Mouse (Mus musculus) Muller cell, postnatal 12 days (primary cell): ENCODE measurements around the gene Tpra1.

ENCODE experiments used
- DNase-seq: peaks from one replicate; pipeline ENCODE4 v3.0.0-alpha.2; 2015; ENCODE audit errors: inconsistent ontology term

Gene Tpra1

DNA sequence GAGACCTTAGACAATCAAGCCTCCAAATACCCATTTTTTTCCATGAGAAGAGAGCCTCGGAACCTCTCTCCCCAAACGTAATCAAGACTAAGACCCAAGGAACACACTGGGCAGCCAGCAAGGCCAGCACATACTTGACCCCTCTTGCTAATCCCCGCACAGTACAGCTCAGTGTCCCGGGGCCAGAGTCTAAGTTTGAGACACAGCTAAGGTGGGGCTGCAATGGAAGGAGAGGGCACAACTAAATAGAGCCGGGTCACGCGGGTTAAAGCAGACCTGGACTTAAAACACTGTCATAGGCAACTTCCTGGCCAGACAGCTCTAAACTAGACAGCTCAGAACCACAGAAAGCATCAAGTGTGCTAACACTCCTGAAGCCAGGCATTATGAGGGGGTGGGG is 11.2 kb upstream of the Tpra1 start:
- DNase-seq: no peak

DNA sequence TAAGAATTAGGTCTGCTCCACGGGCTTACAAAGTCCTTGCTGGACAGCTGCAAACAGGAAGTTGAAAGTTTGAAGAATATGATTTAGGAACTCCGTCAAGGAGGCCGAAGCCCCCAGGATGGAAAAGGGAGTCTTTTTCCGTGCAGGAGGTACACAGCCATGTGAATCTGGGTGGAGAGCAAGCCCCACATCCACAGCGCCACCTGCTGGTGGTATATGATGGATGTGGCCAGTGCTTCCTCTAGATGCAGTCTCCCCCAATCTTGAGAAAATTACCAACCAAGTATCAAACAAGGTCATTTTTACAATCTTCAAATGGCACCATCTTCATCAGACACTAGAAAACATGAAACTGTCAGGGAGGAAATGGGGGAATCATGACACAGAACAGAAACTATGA is 8.5 kb upstream of the Tpra1 start:
- DNase-seq: no peak

DNA sequence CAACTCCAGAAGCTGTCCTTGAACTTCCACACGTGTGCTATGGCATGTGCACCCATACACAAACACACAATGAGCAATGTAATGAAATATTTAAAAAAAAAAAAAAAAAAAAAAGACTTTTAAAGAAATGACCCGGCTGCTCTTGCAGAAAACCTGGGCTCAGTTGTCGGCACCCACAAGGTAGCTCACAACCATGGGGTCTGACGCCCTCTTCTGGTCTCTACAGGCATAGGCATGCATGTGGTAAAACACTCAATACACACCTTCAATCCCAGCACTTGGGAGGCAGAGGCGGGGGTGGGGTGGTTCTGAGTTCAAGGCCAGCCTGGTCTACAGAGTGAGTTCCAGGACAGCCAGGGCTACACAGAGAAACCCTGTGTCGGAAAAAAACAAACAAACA is 6.1 kb upstream of the Tpra1 start:
- DNase-seq: no peak

DNA sequence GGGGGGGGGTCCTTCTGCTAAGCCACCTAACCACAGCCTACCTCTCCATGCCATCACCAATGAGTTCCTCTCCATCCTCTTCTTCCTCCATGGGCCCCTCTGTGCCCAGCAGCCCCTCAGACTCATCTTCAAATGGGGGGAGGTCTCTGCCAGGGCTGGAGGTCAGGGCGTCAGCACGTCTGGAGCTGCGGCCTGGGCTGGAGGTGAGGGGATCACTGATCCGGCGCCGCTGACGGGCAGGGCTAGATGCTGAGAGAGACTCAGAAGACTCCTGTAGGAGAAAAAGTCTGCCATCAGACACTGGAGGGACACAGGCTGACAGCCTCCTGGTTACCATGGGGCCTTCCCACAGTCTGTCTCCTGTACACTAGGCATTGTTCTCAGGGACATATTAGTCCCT is 4.8 kb upstream of the Tpra1 start:
- DNase-seq: no peak

DNA sequence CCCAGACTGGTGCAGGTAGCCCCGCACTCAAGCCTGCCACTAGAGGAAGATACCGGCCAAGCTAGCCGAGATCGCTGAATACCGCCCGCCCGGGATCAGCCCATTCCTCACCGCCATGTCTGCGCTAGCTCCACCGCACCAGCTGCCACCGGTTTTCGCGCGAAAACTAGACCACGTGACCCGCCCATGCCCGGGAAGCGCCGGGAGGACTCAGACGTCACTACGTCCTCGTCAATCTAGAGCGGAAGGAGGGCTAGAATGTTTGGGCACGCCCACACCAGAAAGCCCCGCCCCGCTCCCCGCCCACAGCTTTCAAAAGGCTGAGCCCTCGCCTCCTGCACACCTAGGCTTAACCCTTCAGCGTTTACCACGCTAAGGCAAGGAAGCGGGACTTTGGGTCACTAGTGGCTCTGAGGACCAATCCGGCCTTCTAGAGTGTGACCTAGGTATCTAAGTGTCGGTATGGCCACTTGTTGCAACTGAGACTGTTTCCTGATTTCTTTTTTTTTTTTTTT is 3.5 kb upstream of the Tpra1 start, which contains the start of gene Mcm2:
Gene Mcm2, minus strand, starts transcription at position 247 of the 515 bp plus-strand sequence.
- peak; percentile 96 for DNase-seq

DNA sequence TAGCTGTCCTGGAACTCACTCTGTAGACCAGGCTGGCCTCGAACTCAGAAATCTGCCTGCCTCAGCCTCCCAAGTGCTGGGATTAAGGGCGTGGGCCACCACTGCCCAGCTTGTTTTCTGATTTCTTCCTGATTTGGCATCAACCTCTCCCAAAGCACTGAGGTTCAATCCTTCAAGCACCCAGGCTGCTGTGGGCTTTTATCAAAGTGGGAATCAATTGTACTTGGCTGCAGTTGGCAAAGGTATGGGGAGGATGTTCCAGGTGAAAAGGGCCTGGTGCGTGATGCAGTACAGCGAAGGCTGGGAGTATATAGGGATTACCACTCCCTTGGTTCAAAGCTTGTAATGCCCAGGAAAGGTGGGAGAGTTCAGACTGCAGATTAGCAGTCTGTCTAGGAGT is 3.0 kb upstream of the Tpra1 start:
- no peak for DNase-seq

DNA sequence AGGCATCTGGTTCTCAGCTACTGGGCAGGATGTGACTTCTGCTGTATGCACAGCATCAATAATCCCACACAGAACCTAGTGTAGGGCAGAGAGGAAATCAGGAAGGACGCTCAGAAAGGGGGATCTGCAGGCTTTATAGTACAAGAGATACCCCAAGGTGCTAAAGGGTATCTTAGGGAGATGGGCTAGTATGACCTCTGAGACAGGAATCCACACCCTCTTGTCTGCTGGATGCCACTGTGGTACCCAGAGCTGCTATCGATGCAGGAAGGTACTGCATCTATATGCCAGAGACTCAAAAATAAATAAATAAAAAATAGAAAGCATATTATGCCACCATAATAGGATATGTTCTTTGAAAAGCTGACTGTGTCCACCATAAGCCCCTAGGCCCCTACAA is 2.4 kb upstream of the Tpra1 start:
- DNase-seq: no peak

DNA sequence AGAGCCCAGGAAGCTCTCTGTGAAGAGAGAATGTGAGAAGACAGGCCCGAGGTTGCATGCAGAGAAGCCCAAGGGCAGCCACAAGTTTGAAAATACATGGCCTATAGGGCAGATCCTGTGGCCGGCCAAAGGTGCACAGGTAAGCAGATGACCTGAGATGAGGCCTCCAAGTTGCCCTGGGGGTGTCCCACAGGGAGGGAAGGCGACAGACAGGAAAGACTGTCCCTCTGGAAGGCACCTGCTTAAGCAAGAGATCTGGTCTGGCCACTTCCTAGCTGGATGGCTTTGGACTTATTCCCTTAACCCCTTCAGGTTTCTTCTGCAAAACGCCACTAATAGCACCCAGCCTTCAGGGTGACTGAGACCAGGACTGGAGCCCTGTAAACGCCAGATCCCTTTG is 580 bp upstream of the Tpra1 start:
- DNase-seq: no peak

DNA sequence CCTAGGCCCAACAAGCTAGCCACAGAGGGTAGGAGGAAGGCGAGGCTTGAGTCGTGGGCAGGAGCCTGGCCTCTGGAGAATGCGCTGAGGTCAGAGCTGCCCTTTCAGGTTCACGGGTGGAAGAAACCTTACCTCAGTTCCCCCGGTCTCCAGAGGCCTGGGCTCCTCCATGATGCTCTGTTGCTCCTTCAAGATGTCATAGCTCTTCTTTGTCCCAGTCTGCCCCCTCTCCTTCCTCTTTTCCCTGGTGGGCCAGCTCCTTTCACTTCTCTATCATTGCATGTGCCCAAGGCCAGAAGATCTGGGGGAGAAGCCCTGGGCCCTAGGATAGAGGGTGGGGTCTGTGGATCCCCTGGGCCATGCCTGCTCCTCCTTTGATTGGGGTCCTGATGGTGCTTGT is 1.7 kb downstream of the Tpra1 start:
- DNase-seq: no peak

DNA sequence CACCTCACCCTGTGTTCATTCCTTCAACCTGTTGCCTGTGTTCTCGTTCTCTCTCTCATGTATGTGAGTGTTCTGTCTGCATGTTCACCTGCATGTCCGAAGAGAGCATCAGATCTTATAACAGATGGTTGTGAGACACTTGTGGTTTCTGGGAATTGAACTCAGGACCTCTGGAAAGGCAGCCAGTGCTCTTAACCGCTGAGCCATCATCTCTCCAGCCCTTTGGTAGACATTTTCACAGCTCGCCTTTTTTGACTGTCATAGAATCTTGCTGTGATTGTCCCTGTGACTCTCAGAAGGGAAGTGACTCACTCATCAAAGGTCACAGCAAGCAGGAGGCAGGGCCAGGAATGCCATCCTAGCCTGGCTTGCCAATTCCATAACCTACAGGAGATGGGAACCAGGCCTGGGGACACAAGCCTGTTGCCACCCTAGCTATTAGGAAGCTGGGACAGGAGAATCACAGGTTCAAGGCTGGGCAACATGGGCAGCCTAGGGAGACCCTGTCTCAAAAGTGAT is 2.5 kb downstream of the Tpra1 start:
- peak; percentile 52 for DNase-seq

DNA sequence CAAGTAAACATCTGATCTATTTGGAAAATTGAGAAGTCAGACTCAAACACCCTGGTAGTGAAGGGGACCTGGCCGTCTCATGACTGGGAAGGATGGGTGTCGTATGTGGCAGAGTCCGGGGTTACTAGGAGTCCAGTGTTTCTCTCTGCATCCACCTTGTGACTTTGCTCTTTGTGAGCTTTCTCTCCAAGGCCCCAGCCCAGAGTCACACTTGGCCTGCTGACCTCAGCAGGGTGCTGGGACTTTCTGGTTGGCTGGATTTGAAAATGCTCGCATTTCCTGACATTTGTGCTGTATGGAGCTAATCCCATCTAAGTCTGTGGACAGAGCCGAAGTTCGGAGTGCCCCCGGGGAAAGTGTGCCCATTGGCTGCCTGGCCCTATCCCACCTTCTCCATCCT is 3.0 kb downstream of the Tpra1 start:
- no peak for DNase-seq

DNA sequence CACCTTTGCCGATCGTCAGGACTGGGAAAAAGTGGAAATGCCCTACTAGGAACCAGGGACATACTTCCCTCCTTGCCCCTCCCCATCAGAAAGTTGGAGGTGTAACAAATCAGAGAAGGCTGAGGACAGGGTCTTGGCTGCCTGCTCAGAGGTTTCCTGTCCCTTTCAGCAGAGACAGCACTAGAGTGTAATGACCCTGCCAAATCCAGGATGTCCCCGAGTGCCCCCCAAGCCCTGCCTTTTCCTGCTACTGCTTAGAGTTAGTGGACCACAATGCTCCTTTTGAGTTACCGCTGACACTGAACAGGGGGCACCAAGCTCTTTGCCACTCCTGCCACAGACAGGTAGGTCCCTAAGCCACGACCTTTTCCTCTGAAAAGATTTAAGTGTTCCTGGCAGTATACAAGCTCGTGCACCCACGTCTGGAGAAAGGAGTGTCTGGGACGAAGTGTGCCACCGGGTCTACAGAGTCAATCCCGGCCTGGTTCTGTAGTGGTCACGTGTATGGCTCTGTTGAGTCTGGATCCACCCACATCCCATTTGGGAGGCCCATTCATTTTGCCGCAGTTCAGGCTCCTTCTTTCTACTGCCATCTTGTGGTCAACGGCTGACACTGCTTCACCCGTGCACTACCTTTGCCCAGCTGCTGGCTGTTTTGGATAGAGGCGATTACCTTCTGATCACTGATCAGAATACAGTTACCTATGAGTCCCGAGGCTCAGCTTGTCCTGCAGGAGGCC is 4.5 kb downstream of the Tpra1 start:
- DNase-seq: peak; percentile 50

DNA sequence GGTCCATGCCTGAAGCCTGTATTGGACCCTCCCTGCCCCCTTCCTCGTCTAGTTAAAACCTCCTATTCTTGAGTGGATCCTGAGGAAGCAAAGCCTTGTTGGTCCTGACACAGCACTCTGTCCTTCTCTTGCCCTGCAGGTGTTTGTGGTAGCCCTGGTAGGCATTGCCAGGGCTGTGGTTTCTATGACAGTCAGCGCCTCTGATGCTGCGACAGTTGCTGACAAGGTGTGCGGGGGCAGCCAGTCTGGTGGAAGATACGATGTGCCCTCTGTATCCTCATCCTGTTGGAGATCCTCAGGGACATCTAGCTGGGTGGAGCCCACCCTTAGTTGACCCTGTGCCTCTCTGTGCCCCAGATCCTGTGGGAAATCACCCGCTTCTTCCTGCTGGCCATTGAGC is 7.1 kb downstream of the Tpra1 start:
- no peak for DNase-seq

DNA sequence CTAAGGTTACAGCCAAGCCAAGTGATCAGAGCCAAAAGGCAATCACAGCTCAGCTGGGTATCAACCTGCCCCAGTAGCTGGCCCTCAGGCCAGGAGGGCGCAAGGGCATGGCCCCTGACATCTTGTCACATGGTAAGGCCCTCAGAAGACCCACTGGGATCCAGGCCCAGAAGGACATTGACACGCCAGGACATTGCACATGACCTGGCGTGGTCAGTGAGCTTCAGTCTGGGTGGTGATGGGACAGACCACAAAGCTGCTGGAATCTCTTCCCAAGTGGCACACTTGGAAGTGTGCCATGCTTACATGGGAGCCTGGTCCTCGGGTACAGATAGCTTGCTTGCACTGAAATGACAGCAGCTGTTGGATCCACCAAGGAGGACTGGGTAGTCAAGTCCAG is 11.0 kb downstream of the Tpra1 start:
- DNase-seq: peak; percentile 45

DNA sequence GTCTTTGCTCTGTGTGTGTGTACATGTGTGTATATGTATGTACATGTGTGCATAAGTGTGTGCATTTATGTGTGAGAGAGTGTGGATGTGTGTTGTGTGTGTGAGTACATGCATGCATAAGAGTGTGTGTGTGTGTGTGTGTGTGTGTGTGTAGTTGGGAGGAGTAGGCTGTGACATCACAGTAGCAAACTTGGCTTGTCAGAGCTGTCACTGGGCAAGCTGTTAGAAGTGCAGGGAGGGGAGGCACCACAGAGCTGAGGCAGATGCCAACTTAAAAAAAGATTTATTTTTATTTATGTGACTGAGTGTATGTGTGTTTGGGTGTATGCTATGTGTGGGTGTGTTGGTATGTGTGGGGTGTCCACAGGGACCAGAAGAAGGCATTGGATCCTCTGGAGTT is 11.4 kb downstream of the Tpra1 start:
- no peak for DNase-seq

DNA sequence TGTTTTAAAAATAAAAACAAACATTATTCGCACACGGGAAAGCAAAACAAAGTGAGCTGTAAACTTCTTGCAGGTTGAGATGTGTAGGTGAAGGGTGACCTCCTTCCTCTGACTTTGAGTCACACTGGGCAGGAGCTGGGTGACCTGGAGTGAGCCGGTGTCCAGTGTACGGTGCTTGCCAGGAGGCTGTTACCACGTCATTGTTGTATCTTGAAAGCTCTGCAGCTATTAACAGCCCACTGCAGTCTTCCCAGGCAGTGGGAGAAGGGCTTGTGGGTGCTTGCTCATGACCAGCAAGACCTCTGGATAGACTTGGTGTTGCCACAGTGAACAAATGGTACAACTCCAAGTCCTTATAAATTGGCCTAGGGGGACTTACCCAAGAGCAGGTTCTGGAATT is 12.7 kb downstream of the Tpra1 start:
- no peak for DNase-seq

DNA sequence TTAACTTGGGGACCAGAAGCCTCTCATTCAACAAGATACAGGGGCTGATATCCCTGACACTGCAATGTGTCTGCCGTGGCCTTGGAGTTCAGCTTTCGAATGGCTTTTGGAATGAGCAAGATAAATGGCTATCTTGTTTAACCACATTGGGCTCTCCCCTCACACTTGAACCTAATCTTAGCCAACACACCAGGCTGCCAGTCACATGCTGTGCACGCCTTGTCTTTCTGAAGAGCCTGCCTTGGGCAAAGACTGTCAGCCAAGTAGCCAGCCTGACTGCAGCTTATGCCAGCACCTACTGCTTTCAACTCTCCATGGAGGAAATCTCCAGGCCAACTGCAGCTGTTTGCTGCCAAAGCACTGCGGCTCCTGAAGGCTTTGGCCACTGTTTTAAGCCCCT is 13.5 kb downstream of the Tpra1 start:
- DNase-seq: no peak

DNA sequence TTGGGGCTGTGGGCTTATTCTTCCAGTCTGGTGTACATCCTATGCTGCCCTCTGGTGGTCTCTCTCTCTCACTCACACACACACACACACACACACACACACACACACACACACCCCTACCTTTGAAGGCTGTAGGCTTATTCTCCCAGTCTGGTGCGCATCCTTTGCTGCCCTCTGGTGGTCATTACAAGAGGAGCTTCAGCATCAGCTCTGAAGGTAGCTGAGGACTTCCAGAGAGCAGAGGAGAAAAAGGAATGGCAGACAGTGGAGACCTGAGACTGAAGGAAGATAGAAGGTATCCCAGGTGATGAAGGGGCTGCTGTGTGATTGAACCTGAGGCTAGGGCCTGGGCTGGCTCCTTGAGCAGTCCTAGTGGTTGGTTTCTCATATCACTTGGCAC is 14.1 kb downstream of the Tpra1 start:
- no peak for DNase-seq

DNA sequence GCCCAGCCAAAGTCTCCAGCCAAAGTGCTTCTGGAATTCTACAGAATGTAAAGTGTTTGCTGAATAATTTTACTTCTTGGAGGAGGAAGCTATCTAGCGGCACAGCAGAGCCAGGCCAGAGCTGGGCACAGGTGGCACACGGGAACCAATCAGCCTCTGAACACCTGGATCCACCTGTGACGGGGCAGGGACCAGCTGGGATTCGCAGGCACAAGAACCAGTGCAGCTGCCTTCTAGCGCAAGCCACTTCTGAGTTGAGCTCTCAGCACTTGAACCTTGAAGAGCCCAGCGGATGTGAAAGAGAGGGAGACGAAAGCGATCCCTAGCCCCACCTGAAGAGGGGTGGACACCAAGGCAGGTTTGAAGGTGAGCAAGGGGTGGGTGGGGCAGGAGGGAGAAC is 16.8 kb downstream of the Tpra1 start:
- no peak for DNase-seq

DNA sequence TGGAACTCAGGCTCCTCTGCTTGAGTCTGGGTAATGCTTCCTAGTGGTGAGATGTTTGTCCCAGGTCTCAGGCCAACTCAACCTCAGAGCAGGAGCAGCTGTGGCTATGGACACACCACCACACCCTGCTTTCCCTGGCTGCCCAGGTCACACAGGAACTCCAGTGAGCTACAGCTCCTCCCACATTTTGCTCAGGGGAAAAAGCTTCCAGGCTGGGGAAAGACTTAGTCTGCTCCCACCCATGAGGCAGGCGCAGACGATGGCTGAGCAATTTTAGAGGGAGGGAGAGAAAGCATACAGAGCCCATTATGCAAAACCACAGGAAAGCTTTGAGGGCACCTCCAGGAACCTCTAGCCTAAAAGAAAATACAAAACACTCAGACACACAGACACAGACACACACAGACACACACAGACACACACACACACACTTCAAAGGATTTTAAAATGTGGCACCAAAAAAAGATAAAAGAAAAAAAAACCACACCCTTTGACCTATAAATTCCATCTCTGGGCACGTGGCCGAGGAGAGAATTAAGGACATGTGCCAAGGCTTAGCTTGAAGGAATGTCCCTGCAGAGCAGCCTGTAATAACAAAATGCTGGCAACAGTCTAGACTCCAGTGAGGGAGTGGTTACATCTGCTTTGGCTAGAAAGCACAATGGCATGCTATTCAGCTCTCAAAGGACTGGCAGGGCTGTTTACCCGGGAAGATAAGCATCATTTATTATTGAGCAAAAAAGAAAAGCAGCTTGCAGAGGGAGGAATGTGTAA is 22.6 kb downstream of the Tpra1 start:
- DNase-seq: peak; percentile 96

DNA sequence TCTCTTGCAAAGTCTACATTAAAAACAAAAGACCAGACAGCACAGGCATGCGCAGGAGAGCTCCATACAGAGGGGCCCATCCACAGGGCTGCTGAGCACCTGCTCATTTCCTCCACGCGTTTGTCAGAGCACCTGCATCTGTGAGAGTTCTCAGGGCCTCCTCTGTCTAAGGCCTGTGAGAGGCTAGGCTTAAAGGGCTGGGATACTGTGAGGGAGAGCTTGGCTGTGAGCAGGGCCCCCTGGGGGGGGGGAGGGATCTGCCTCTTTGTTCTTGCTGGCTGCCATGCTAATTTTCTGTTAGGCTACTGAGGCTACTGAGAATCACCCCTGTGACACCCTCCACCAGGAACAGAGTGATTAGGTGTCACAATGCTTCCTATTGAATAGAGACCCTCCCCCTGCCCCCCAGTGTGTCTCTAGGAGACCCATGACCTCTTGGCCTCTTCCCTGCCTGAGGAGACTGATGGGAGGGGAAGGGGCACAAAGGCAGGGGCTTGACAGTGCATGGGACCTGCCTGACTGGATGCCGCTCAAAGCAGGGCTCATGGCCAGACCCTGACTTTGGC is 23.7 kb downstream of the Tpra1 start:
- DNase-seq: peak; percentile 64

DNA sequence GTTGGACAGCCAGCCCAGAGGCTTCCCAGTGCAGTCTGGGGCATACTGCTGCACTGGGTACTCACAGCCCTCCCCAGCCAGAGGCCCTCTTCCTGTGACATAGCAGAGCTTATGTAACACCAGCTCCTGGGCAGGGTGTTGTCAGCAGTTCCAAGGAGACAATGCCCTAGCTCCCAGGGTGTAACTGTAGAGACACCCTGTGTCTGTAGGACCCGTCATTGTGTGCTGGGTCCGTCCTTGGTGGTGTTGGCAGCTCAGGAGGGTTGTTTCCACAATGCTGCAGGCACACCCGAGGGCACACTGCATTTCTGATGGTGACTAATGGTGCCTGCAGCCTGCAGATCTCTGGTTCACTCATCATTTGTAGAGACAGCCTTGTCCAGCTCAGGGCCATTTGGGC is 24.8 kb downstream of the Tpra1 start:
- DNase-seq: peak; percentile 68

DNA sequence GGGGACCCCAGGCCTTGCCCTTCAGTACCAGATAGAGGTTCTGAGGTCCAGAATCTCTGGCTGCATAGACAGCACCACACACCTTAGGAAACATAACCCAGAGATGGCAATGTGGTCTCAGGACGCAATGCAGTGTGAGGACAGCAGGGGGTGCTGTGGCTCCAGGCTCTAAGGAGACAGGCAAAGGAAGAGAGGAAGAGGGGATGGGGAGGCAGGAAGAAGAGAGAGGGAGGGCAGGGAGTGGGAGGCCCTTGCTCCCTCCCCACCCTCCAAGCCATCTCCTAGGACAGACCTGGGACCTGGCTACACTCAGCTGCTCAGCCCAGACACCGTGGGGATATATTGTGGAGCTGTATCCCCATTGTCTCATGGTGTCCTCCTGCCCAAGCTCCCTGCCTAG is 25.5 kb downstream of the Tpra1 start:
- DNase-seq: peak; percentile 66
